Mouse (Mus musculus) forebrain, embryonic 13.5 days (tissue): ENCODE results near the gene Crim1. TPM values are rescaled to one million over a fixed set of nuclear protein-coding genes. Genes with fewer than 3 reads are reported as not detected.

Source experiments
- ATAC-seq: fragments of 200-750 bp; cut with Nextera tagmentation; 2 replicates; pipeline ENCODE4 v1.8.0; 2017
- H3K27ac ChIP-seq: fragments of 300-500 bp; sonication (generic); 2 replicates; pipeline ENCODE4 v1.5.1; 2015; ENCODE audit warnings: inconsistent platforms, mild to moderate bottlenecking, moderate library complexity
- H3K27me3 ChIP-seq: fragments of 300-500 bp; sonication (generic); 2 replicates; pipeline ENCODE4 v1.6.1; 2015; ENCODE audit warnings: mild to moderate bottlenecking, inconsistent platforms
- H3K36me3 ChIP-seq: fragments of 300-500 bp; sonication (generic); 2 replicates; pipeline ENCODE4 v1.6.1; 2015; ENCODE audit warnings: mild to moderate bottlenecking, inconsistent platforms; ENCODE audit not compliant: poor library complexity, severe bottlenecking
- H3K4me1 ChIP-seq: fragments of 300-500 bp; sonication (generic); 2 replicates; pipeline ENCODE4 v1.6.1; 2015; ENCODE audit warnings: inconsistent platforms
- H3K4me2 ChIP-seq: fragments of 300-500 bp; sonication (generic); 2 replicates; pipeline ENCODE4 v1.6.1; 2015; ENCODE audit warnings: inconsistent platforms, mild to moderate bottlenecking, moderate library complexity
- H3K4me3 ChIP-seq: fragments of 300-500 bp; sonication (generic); 2 replicates; pipeline ENCODE4 v1.5.1; 2015; ENCODE audit warnings: mild to moderate bottlenecking, inconsistent platforms
- H3K9ac ChIP-seq: fragments of 300-500 bp; sonication (generic); 2 replicates; pipeline ENCODE4 v1.6.1; 2015; ENCODE audit warnings: mild to moderate bottlenecking, inconsistent platforms
- H3K9me3 ChIP-seq: fragments of 300-500 bp; sonication (generic); replicated peaks from 2 replicates; pipeline ENCODE4 v1.6.1; 2016; ENCODE audit warnings: inconsistent platforms
- WGBS: fragments of 180-500 bp; shearing (Covaris S2); methylation state at CpG from one replicate; pipeline ENCODE4 v1.1.7; 2015; 5-methylcytosine and 5-hydroxymethylcytosine counted together
- polyA plus RNA-seq: library from polyadenylated mRNA; unstranded; fragments of >200 nt; fragmentation: Nextera tagmentation; extraction: Ambion mirVana; gene quantifications from 2 replicates; pipeline ENCODE4 v1.2.1, GENCODE M21; 2015

Crim1 gene
- polyA plus RNA-seq, 1 experiment from 2014 or later, result 3.6 TPM

DNA sequence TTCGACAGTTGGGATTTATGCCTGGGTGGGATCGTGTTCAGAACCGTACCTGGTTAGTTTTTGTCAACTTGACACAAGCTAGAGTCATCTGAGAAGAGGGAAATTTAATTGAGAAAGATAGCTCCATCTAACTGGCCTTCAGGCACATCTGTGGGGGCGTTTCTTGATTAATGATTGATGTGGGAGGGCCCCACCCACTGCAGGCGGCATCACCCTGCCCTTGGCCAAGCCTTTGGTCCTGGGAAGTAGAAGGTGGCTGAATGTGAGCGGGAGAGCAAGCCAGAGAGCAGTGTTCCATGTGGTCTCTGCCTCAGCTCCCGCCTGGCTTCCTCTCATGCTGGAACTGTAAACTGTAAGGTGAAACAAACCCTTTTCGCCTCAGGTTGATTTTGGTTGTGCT, 56.5 kb downstream of the Crim1 start:
- H3K4me1 ChIP-seq, result no peaks in the 10 kb centered on the region
- H3K27ac ChIP-seq, result no peak overlapping the region
- 86% methylated on average over 8 of the region's 8 CpGs for WGBS
- H3K4me3 ChIP-seq, result no peak overlapping the region
- no peaks in the 10 kb centered on the region for H3K9me3 ChIP-seq
- no peak for ATAC-seq
- no peak overlapping the region for H3K4me2 ChIP-seq
- H3K9ac ChIP-seq, result no peak overlapping the region
- H3K27me3 ChIP-seq, result no peaks in the 10 kb centered on the region
- no peaks in the 10 kb centered on the region; the same call in 1 of the 2 replicates for H3K36me3 ChIP-seq

DNA sequence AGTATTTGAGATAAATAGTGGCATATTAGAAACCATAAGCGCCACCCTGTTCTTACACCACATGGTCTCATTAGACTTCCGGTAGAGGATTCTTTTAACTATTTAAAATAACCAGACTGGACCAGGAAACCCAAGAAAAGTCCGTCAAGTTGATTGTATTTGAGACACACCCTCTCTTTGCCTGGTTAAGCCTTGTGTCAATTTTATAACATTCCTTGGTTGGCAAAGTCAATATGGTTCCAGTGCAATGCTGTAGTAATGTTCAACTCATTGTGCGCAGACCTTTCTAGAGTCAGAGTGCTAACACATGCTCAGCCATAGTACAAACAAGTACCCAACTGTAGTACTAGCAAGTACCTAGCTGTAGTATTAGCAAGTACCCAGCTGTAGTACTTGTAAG, 61.6 kb downstream of the Crim1 start:
- Histone ChIP-seq H3K9me3 (no peaks in the 10 kb centered on the region), H3K4me3 (no peak overlapping the region), H3K27me3 (no peaks in the 10 kb centered on the region), H3K4me2 (no peak overlapping the region), H3K36me3 (no peaks in the 10 kb centered on the region; the same call in 1 of the 2 replicates), H3K9ac (no peak overlapping the region), H3K4me1 (no peaks in the 10 kb centered on the region; the same call in 1 of the 2 replicates), H3K27ac (no peak overlapping the region)
- no peak for ATAC-seq
- WGBS, result 98% methylated on average over 4 of the region's 4 CpGs

DNA sequence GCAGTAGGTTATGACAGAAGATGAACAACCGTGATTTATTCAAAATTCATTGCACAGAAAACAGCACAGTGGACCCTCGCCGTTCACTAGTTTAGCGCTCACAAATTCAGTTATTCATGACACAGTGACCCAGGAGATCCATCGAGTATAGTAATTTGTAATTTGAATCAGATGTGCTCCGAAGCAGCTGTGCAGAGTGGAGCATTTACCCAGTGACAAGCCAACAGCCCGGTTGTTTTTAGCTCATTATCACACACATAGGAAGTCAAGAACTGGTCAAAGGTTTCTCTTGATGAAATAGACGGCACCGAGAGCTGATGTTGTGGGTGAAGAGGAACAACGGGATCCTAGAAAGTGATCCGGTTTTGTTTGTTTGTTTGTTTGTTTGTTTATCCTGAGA, 64.1 kb downstream of the Crim1 start:
- Histone ChIP-seq H3K4me2 (no peak overlapping the region), H3K27me3 (no peaks in the 10 kb centered on the region), H3K9ac (no peak overlapping the region), H3K36me3 (no peaks in the 10 kb centered on the region; the same call in 1 of the 2 replicates), H3K27ac (no peak overlapping the region), H3K4me1 (no peaks in the 10 kb centered on the region; the same call in 1 of the 2 replicates), H3K9me3 (no peaks in the 10 kb centered on the region), H3K4me3 (no peak overlapping the region)
- WGBS, result 84% methylated on average over 11 of the region's 11 CpGs
- ATAC-seq, result no peak

DNA sequence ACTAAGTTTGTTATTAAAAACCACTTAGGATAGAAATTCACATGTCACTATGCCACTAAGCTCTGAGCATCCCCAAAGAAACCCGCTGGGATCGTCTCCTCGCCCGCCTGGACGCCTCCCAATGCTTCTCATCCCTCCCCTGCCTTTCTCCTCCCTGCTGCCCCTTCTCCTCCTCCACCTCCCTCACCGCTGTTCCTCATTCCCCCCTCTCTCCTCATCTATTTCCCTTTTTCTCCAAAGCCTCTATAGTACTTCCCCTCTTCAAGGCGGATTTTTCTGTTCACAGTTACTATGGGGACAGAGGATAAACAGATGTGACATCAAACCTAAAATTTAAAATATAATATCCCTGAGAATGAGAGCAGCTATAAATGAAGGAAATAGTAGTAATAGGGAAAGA, 65.1 kb downstream of the Crim1 start:
- H3K27me3 ChIP-seq, result no peaks in the 10 kb centered on the region
- WGBS, result 88% methylated on average over 7 of the region's 7 CpGs
- H3K4me2 ChIP-seq, result no peak overlapping the region
- no peak overlapping the region for H3K4me3 ChIP-seq
- no peak for ATAC-seq
- H3K9ac ChIP-seq, result no peak overlapping the region
- no peaks in the 10 kb centered on the region for H3K9me3 ChIP-seq
- H3K36me3 ChIP-seq, result no peaks in the 10 kb centered on the region
- H3K4me1 ChIP-seq, result no peaks in the 10 kb centered on the region; the same call in 1 of the 2 replicates
- no peak overlapping the region for H3K27ac ChIP-seq

DNA sequence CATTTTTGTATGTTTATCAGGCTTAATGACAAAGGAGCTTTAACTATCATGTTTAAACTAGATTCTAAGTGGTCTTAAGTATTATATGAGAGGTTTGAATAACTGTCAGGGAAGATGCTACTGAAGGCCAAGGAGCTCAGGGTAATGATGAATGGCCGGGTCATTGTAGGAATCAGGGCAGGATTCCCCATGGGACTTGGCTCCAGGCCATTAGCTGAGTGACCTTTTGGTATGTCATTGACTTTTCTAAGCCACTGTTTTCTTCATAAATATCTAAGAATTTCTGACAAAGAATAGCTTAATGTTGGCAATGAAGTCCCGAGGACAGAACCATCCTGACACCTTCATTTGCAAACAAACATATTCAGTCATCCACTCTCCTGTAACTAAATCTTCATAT, 66.2 kb downstream of the Crim1 start:
- Histone ChIP-seq H3K4me2 (no peak overlapping the region), H3K27ac (no peak overlapping the region), H3K27me3 (no peaks in the 10 kb centered on the region), H3K9me3 (no peaks in the 10 kb centered on the region), H3K4me3 (no peak overlapping the region), H3K9ac (no peak overlapping the region), H3K36me3 (no peaks in the 10 kb centered on the region), H3K4me1 (no peaks in the 10 kb centered on the region; the same call in 1 of the 2 replicates)
- 92% methylated on average over 2 of the region's 2 CpGs for WGBS
- ATAC-seq, result no peak

DNA sequence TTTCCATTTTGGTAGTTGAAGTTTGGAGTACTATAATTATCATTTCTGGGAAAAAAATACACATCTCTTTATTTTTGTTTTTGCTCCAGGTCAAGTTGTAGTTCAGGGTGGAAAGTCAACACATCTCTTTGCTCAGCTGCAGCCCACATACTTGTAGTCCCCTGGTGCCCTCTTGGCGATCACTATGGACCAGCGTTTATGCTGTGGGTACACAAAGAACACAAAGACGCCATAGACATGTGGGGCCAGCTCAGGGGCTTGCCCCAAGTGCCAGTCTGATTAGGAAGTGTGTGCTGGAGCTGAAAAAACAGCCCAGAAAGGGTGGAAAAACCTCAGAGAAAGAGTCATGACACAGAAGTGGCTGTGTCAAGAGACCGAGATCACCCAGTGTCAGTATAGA, 68.5 kb downstream of the Crim1 start:
- WGBS, result 65% methylated on average over 4 of the region's 4 CpGs
- H3K27ac ChIP-seq, result no peak overlapping the region
- H3K27me3 ChIP-seq, result no peaks in the 10 kb centered on the region
- no peaks in the 10 kb centered on the region for H3K36me3 ChIP-seq
- no peaks in the 10 kb centered on the region for H3K9me3 ChIP-seq
- H3K9ac ChIP-seq, result no peak overlapping the region
- H3K4me3 ChIP-seq, result no peak overlapping the region
- H3K4me1 ChIP-seq, result peaks cover 17% of the 10 kb centered on the region
- ATAC-seq, result no peak
- no peak overlapping the region for H3K4me2 ChIP-seq

DNA sequence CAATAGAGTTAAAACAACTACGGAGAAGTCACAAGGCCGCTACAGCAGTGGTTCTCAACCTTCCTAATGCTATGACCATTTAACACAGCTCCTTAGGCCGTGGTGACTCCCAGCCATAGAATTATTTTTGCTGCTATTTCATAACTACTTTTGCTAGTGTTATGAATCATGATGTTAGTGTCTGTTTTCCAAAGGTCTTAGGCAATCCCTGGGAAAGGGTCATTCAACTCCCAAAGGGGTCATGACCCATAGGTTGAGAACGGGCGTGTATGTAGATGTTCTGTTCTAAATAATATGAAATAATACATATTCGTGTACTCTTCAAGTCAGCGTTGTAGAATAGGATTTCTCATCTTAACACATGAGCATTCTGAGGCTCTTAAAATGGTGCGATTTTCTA, 69.3 kb downstream of the Crim1 start:
- Histone ChIP-seq H3K9me3 (no peaks in the 10 kb centered on the region), H3K27ac (no peak overlapping the region), H3K4me3 (no peak overlapping the region), H3K9ac (no peak overlapping the region), H3K4me2 (no peak overlapping the region), H3K27me3 (no peaks in the 10 kb centered on the region), H3K4me1 (peaks cover 22% of the 10 kb centered on the region), H3K36me3 (no peaks in the 10 kb centered on the region)
- 97% methylated on average over 8 of the region's 8 CpGs for whole genome bisulfite sequencing
- no peak for ATAC-seq

DNA sequence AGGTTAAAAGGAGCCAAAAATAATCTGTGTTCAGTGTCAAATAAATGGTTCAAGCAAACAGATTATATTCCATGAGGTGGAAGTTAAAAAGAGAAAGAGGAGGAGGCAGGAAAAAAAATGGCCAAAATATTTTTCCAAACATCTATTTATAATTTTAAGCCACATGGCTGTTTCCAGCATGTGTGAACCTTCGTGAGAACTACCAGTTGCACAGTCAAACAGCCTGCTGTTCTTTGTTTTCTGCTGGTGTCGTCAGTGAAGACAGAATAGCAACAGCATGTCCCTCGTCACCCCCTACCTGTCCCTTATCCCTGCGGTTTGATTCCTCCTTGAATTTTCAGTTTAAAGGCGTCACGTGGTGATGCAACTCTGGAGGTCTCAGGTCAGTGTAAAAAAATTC, 70.0 kb downstream of the Crim1 start:
- Histone ChIP-seq H3K4me2 (no peak overlapping the region), H3K27me3 (no peaks in the 10 kb centered on the region), H3K9me3 (no peaks in the 10 kb centered on the region), H3K36me3 (no peaks in the 10 kb centered on the region), H3K4me1 (peaks cover 26% of the 10 kb centered on the region), H3K9ac (no peak overlapping the region), H3K4me3 (no peak overlapping the region), H3K27ac (no peak overlapping the region)
- 85% methylated on average over 6 of the region's 6 CpGs for WGBS
- no peak for ATAC-seq

DNA sequence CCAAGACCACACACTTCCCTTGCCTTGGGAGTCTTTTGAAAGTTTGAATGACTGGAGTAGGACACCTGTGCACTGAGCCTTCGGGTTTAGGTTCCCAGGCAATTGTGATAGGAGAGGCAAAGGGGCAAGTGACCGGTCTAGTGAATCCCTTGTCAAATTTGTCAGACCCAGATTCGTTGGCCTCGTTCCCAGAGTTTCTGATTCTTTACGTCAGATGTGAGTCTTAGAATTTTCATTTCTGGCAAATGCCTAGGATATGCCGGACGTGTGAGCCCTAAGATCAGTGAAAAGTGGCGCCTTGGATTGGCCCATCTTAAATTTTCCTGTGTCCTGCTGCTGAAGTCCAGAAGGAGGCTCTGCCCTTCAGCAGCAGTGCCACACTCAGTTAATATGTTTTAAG, 71.7 kb downstream of the Crim1 start:
- no peak for ATAC-seq
- no peak overlapping the region for H3K9ac ChIP-seq

DNA sequence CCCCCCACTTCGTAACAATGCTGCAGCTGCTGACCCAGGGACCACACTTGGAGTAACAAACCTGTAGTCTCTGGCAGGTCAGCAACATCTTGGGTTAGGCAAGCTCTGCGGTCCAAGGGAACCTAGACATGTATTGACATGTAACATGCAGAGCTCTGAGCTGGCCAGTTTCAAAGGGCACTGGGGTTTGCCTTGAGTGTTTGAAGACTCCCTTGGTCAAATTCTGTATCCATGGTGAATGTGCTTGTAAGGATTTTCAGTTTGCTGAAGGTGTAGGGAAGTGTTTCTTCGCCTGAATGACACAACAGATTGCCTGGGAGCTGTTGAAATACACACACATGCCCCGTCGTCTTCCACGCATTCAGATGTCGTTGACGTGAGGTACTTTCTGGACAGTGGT, 72.1 kb downstream of the Crim1 start:
- Histone ChIP-seq H3K9ac (no peak overlapping the region), H3K4me1 (peaks cover 33% of the 10 kb centered on the region), H3K9me3 (no peaks in the 10 kb centered on the region), H3K4me2 (no peak overlapping the region), H3K27ac (no peak overlapping the region), H3K36me3 (no peaks in the 10 kb centered on the region), H3K4me3 (no peak overlapping the region), H3K27me3 (no peaks in the 10 kb centered on the region)
- 67% methylated on average over 8 of the region's 8 CpGs for WGBS
- ATAC-seq, result no peak

More for the DNA sequence above, 71.7 kb downstream of the Crim1 start:
- Histone ChIP-seq H3K36me3 (no peaks in the 10 kb centered on the region), H3K27ac (no peak overlapping the region), H3K27me3 (no peaks in the 10 kb centered on the region), H3K4me1 (peaks cover 33% of the 10 kb centered on the region), H3K4me3 (no peak overlapping the region), H3K4me2 (no peak overlapping the region), H3K9me3 (no peaks in the 10 kb centered on the region)
- 83% methylated on average over 8 of the region's 8 CpGs for WGBS

DNA sequence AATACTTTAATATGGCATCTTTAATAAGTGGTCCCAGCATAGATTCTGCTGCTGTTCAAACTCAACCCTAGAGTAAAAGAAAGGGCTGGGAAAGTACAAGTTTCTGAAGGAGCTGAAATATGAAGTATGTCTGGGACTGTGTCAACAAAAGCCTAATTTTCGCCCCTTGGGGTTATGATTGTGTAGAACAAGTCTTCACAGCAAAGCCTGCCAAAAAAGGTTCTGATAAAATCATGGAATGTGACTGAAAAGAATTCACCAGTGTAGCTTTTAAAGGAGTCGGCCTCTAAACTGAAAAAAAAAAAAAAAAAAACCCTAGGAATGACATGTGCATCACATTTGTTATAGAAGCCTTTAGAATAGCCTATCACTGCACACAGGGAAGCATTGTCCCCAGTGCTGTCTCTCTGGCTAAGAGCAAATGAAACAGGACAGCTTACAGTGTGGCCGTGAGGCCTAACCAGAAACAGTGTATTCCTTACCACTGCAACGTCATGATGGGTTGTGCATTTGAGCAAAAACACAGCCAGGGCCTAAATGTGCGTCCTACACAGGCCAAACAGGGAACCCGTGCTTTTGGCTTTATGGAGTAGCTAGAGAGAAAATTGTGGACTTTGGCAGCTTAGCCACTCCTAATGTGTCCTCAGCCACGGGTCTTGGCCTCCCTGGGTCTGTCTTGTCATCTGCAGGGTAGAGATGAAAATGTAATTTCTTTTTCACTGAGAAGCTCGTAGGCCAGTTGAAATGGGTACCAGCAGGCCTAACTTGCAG, 72.8 kb downstream of the Crim1 start:
- no peak overlapping the region for H3K4me2 ChIP-seq
- no peak overlapping the region for H3K27ac ChIP-seq
- ATAC-seq, result no peak
- WGBS, result 70% methylated on average over 8 of the region's 8 CpGs
- no peaks in the 10 kb centered on the region for H3K9me3 ChIP-seq
- H3K4me1 ChIP-seq, result peaks cover 33% of the 10 kb centered on the region
- no peak overlapping the region for H3K4me3 ChIP-seq
- H3K9ac ChIP-seq, result no peak overlapping the region
- no peaks in the 10 kb centered on the region for H3K27me3 ChIP-seq
- no peaks in the 10 kb centered on the region for H3K36me3 ChIP-seq

DNA sequence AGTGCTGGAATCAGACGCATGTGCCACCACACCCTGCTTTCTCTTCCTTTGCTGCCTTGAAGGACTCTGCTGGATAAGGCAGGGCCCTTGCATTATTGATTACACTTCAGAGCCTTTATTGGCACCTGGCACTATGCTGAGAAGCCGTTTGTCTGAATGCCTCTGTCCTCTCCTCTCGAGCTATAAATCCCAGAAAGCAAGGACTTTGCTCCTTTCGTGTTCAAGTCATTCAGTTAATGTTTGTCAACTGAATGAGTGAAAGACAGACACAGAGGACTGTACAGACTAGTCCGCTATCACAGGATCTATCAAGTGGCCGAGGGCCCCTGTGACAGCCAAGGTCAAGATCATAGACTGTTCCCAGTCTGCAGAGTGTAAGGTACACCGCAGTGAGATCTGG, 73.8 kb downstream of the Crim1 start:
- peaks cover 33% of the 10 kb centered on the region for H3K4me1 ChIP-seq
- H3K36me3 ChIP-seq, result no peaks in the 10 kb centered on the region
- no peak overlapping the region for H3K27ac ChIP-seq
- H3K9me3 ChIP-seq, result no peaks in the 10 kb centered on the region
- no peak overlapping the region for H3K4me3 ChIP-seq
- no peak for ATAC-seq
- 81% methylated on average over 7 of the region's 7 CpGs for WGBS
- H3K4me2 ChIP-seq, result no peak overlapping the region
- H3K27me3 ChIP-seq, result no peaks in the 10 kb centered on the region
- no peak overlapping the region for H3K9ac ChIP-seq
